Mouse (Mus musculus): ENCODE measurements around the gene 2210408I21Rik.
A peak's percentile ranks its signal among the peaks of the same experiment; 100 is the strongest.

2210408I21Rik gene

GRCm38 (mm10) chr13:77134931-77135620 is at the start of gene 2210408I21Rik, which contains the start of gene Slf1:
Gene 2210408I21Rik (plus strand): TSS chr13:77135540.
Gene Slf1 (minus strand): TSS chr13:77135473.
- DNase-seq: peak; percentile 85

GRCm38 (mm10) chr13:77092876-77093275 is 42.5 kb upstream of the 2210408I21Rik start:
- peak; percentile 60 for DNase-seq

GRCm38 (mm10) chr13:77107734-77108133 is 27.6 kb upstream of the 2210408I21Rik start:
- DNase-seq: no peak

- DNase-seq: no peak
Observed at GRCm38 (mm10) chr13:77118695-77119094, 16.6 kb upstream of the 2210408I21Rik start.

- no peak for DNase-seq
Observed at GRCm38 (mm10) chr13:77125159-77125558, 10.2 kb upstream of the 2210408I21Rik start.

- DNase-seq: no peak
Observed at GRCm38 (mm10) chr13:77128240-77128639, 7.1 kb upstream of the 2210408I21Rik start.

- no peak for DNase-seq
Observed at GRCm38 (mm10) chr13:77131132-77131531, 4.2 kb upstream of the 2210408I21Rik start.

GRCm38 (mm10) chr13:77135621-77135981 is 261 bp downstream of the 2210408I21Rik start:
- DNase-seq: no peak

GRCm38 (mm10) chr13:77140890-77141289 is 5.5 kb downstream of the 2210408I21Rik start:
- DNase-seq: no peak

GRCm38 (mm10) chr13:77177931-77178330 is 42.6 kb downstream of the 2210408I21Rik start:
- no peak for DNase-seq

GRCm38 (mm10) chr13:77190606-77191005 is 55.3 kb downstream of the 2210408I21Rik start:
- DNase-seq: no peak

- no peak for DNase-seq
Observed at GRCm38 (mm10) chr13:77192201-77192600, 56.9 kb downstream of the 2210408I21Rik start.

GRCm38 (mm10) chr13:77208764-77209418 is 73.6 kb downstream of the 2210408I21Rik start:
- no peak for DNase-seq

GRCm38 (mm10) chr13:77213196-77213595 is 77.9 kb downstream of the 2210408I21Rik start:
- DNase-seq: no peak

GRCm38 (mm10) chr13:77215460-77215859 is 80.1 kb downstream of the 2210408I21Rik start:
- no peak for DNase-seq

- no peak for DNase-seq
Observed at GRCm38 (mm10) chr13:77217672-77218280, 82.4 kb downstream of the 2210408I21Rik start.

GRCm38 (mm10) chr13:77221072-77221471 is 85.7 kb downstream of the 2210408I21Rik start:
- no peak for DNase-seq

- no peak for DNase-seq
Observed at GRCm38 (mm10) chr13:77256541-77256940, 121.2 kb downstream of the 2210408I21Rik start.

GRCm38 (mm10) chr13:77262715-77263338 is 127.5 kb downstream of the 2210408I21Rik start:
- no peak for DNase-seq

GRCm38 (mm10) chr13:77263400-77264179 is 128.2 kb downstream of the 2210408I21Rik start:
- DNase-seq: no peak

GRCm38 (mm10) chr13:77264481-77264880 is 129.1 kb downstream of the 2210408I21Rik start:
- no peak for DNase-seq

- DNase-seq: peak; percentile 6
Observed at GRCm38 (mm10) chr13:77275172-77275747, 139.9 kb downstream of the 2210408I21Rik start.

Data from cerebellum, adult 9-11 months (tissue).